Mouse (Mus musculus): ENCODE measurements at regions not wholly inside any gene's neighbourhood (a gene's known extent, or its start where the extent isn't known, plus 50 kb on each side); places are given as distances from the start of the nearest gene placed in this dataset.
A peak's percentile ranks its signal among the peaks of the same experiment; 100 is the strongest.

GRCm38 (mm10) chr7:95460889-95461288, 710.2 kb upstream of the Tenm4 start:
- Histone ChIP-seq H3K9ac (ENCODE audit: low read depth, low read length) (no peak overlapping the region), H3K9me3 (ENCODE audit: control insufficient read depth, low read length) (no peaks in the 10 kb centered on the region), H3K4me1 (ENCODE audit: control insufficient read depth, insufficient read depth, low read depth, low read length) (no peaks in the 10 kb centered on the region), H3K27ac (ENCODE audit: low read depth, low read length) (no peak overlapping the region), H3K4me3 (ENCODE audit: low read length) (no peak overlapping the region), H3K36me3 (ENCODE audit: control insufficient read depth, insufficient read depth, low read length) (no peaks in the 10 kb centered on the region), H3K4me2 (ENCODE audit: low read length) (no peak overlapping the region), H3K27me3 (replicated peaks; ENCODE audit: control insufficient read depth, insufficient read depth, low read length) (no peaks in the 10 kb centered on the region)
- no peak for ATAC-seq
- WGBS = 89% methylated on average over 4 of the region's 4 CpGs

GRCm38 (mm10) chr7:95465506-95465905, 705.5 kb upstream of the Tenm4 start:
- 83% methylated on average over 4 of the region's 4 CpGs for WGBS
- Histone ChIP-seq H3K9me3 (ENCODE audit: control insufficient read depth, low read length) (no peaks in the 10 kb centered on the region), H3K27me3 (replicated peaks; ENCODE audit: control insufficient read depth, insufficient read depth, low read length) (no peaks in the 10 kb centered on the region), H3K4me1 (ENCODE audit: control insufficient read depth, insufficient read depth, low read depth, low read length) (no peaks in the 10 kb centered on the region), H3K9ac (ENCODE audit: low read depth, low read length) (no peak overlapping the region), H3K36me3 (ENCODE audit: control insufficient read depth, insufficient read depth, low read length) (no peaks in the 10 kb centered on the region), H3K27ac (ENCODE audit: low read depth, low read length) (no peak overlapping the region), H3K4me3 (ENCODE audit: low read length) (no peak overlapping the region), H3K4me2 (ENCODE audit: low read length) (no peak overlapping the region)
- ATAC-seq = no peak

GRCm38 (mm10) chr7:95467028-95467427, 704.0 kb upstream of the Tenm4 start:
- Histone ChIP-seq H3K4me2 (ENCODE audit: low read length) (no peak overlapping the region), H3K4me3 (ENCODE audit: low read length) (no peak overlapping the region), H3K9ac (ENCODE audit: low read depth, low read length) (no peak overlapping the region), H3K27ac (ENCODE audit: low read depth, low read length) (no peak overlapping the region), H3K4me1 (ENCODE audit: control insufficient read depth, insufficient read depth, low read depth, low read length) (no peaks in the 10 kb centered on the region), H3K9me3 (ENCODE audit: control insufficient read depth, low read length) (no peaks in the 10 kb centered on the region), H3K36me3 (ENCODE audit: control insufficient read depth, insufficient read depth, low read length) (no peaks in the 10 kb centered on the region), H3K27me3 (replicated peaks; ENCODE audit: control insufficient read depth, insufficient read depth, low read length) (no peaks in the 10 kb centered on the region)
- WGBS = 29% methylated on average over 3 of the region's 3 CpGs
- no peak for ATAC-seq

- Histone ChIP-seq H3K27ac (ENCODE audit: low read depth, low read length) (no peak overlapping the region), H3K4me1 (ENCODE audit: control insufficient read depth, insufficient read depth, low read depth, low read length) (no peaks in the 10 kb centered on the region), H3K27me3 (replicated peaks; ENCODE audit: control insufficient read depth, insufficient read depth, low read length) (no peaks in the 10 kb centered on the region), H3K36me3 (ENCODE audit: control insufficient read depth, insufficient read depth, low read length) (no peaks in the 10 kb centered on the region), H3K4me2 (ENCODE audit: low read length) (no peak overlapping the region), H3K9ac (ENCODE audit: low read depth, low read length) (no peak overlapping the region), H3K4me3 (ENCODE audit: low read length) (no peak overlapping the region), H3K9me3 (ENCODE audit: control insufficient read depth, low read length) (no peaks in the 10 kb centered on the region)
- 72% methylated on average over 4 of the region's 4 CpGs for WGBS
- ATAC-seq = no peak
Observed at GRCm38 (mm10) chr7:95473892-95474291, 697.2 kb upstream of the Tenm4 start.

- H3K4me2 ChIP-seq (ENCODE audit: low read length) = no peak overlapping the region
- no peak overlapping the region for H3K27ac ChIP-seq (ENCODE audit: low read depth, low read length)
- H3K9ac ChIP-seq (ENCODE audit: low read depth, low read length) = no peak overlapping the region
- no peak for ATAC-seq
- 14% methylated on average over 5 of the region's 5 CpGs for WGBS
- no peaks in the 10 kb centered on the region for H3K9me3 ChIP-seq (ENCODE audit: control insufficient read depth, low read length)
- H3K36me3 ChIP-seq (ENCODE audit: control insufficient read depth, insufficient read depth, low read length) = no peaks in the 10 kb centered on the region
- H3K4me3 ChIP-seq (ENCODE audit: low read length) = no peak overlapping the region
- H3K27me3 ChIP-seq (replicated peaks; ENCODE audit: control insufficient read depth, insufficient read depth, low read length) = no peaks in the 10 kb centered on the region
- H3K4me1 ChIP-seq (ENCODE audit: control insufficient read depth, insufficient read depth, low read depth, low read length) = no peaks in the 10 kb centered on the region
Observed at GRCm38 (mm10) chr7:95480121-95480726, 690.8 kb upstream of the Tenm4 start.

- Histone ChIP-seq H3K9ac (ENCODE audit: low read depth, low read length) (no peak overlapping the region), H3K9me3 (ENCODE audit: control insufficient read depth, low read length) (no peaks in the 10 kb centered on the region), H3K4me2 (ENCODE audit: low read length) (no peak overlapping the region), H3K27ac (ENCODE audit: low read depth, low read length) (no peak overlapping the region), H3K4me3 (ENCODE audit: low read length) (no peak overlapping the region), H3K27me3 (replicated peaks; ENCODE audit: control insufficient read depth, insufficient read depth, low read length) (no peaks in the 10 kb centered on the region), H3K36me3 (ENCODE audit: control insufficient read depth, insufficient read depth, low read length) (no peaks in the 10 kb centered on the region), H3K4me1 (ENCODE audit: control insufficient read depth, insufficient read depth, low read depth, low read length) (no peaks in the 10 kb centered on the region)
- 6% methylated on average over 4 of the region's 4 CpGs for WGBS
- peak; percentile 71; the same call in 1 of the 2 replicates for ATAC-seq
Observed at GRCm38 (mm10) chr7:95489666-95490065, 681.4 kb upstream of the Tenm4 start.

GRCm38 (mm10) chr7:95494793-95495192, 676.3 kb upstream of the Tenm4 start:
- Histone ChIP-seq H3K9ac (ENCODE audit: low read depth, low read length) (no peak overlapping the region), H3K4me1 (ENCODE audit: control insufficient read depth, insufficient read depth, low read depth, low read length) (no peaks in the 10 kb centered on the region), H3K27ac (ENCODE audit: low read depth, low read length) (no peak overlapping the region), H3K4me3 (ENCODE audit: low read length) (no peak overlapping the region), H3K4me2 (ENCODE audit: low read length) (no peak overlapping the region), H3K27me3 (replicated peaks; ENCODE audit: control insufficient read depth, insufficient read depth, low read length) (no peaks in the 10 kb centered on the region), H3K36me3 (ENCODE audit: control insufficient read depth, insufficient read depth, low read length) (no peaks in the 10 kb centered on the region), H3K9me3 (ENCODE audit: control insufficient read depth, low read length) (no peaks in the 10 kb centered on the region)
- no peak for ATAC-seq
- 76% methylated on average over 1 of the region's 1 CpGs for WGBS

GRCm38 (mm10) chr7:95502959-95503358, 668.1 kb upstream of the Tenm4 start:
- Histone ChIP-seq H3K4me3 (ENCODE audit: low read length) (no peak overlapping the region), H3K9ac (ENCODE audit: low read depth, low read length) (no peak overlapping the region), H3K4me1 (ENCODE audit: control insufficient read depth, insufficient read depth, low read depth, low read length) (no peaks in the 10 kb centered on the region), H3K36me3 (ENCODE audit: control insufficient read depth, insufficient read depth, low read length) (no peaks in the 10 kb centered on the region), H3K4me2 (ENCODE audit: low read length) (no peak overlapping the region), H3K27me3 (replicated peaks; ENCODE audit: control insufficient read depth, insufficient read depth, low read length) (no peaks in the 10 kb centered on the region), H3K27ac (ENCODE audit: low read depth, low read length) (no peak overlapping the region), H3K9me3 (ENCODE audit: control insufficient read depth, low read length) (no peaks in the 10 kb centered on the region)
- 8% methylated on average over 6 of the region's 6 CpGs for WGBS
- no peak for ATAC-seq

GRCm38 (mm10) chr7:95547256-95547655, 623.8 kb upstream of the Tenm4 start:
- Histone ChIP-seq H3K27me3 (replicated peaks; ENCODE audit: control insufficient read depth, insufficient read depth, low read length) (no peaks in the 10 kb centered on the region), H3K9me3 (ENCODE audit: control insufficient read depth, low read length) (no peaks in the 10 kb centered on the region), H3K9ac (ENCODE audit: low read depth, low read length) (no peak overlapping the region), H3K4me1 (ENCODE audit: control insufficient read depth, insufficient read depth, low read depth, low read length) (no peaks in the 10 kb centered on the region), H3K36me3 (ENCODE audit: control insufficient read depth, insufficient read depth, low read length) (no peaks in the 10 kb centered on the region), H3K4me2 (ENCODE audit: low read length) (no peak overlapping the region), H3K4me3 (ENCODE audit: low read length) (no peak overlapping the region), H3K27ac (ENCODE audit: low read depth, low read length) (no peak overlapping the region)
- ATAC-seq = no peak
- 69% methylated on average over 3 of the region's 3 CpGs for WGBS

GRCm38 (mm10) chr7:95550099-95550498, 620.9 kb upstream of the Tenm4 start:
- WGBS = 78% methylated on average over 3 of the region's 3 CpGs
- H3K27me3 ChIP-seq (replicated peaks; ENCODE audit: control insufficient read depth, insufficient read depth, low read length) = no peaks in the 10 kb centered on the region
- H3K9me3 ChIP-seq (ENCODE audit: control insufficient read depth, low read length) = no peaks in the 10 kb centered on the region
- no peak overlapping the region for H3K27ac ChIP-seq (ENCODE audit: low read depth, low read length)
- no peaks in the 10 kb centered on the region for H3K4me1 ChIP-seq (ENCODE audit: control insufficient read depth, insufficient read depth, low read depth, low read length)
- no peak overlapping the region for H3K4me2 ChIP-seq (ENCODE audit: low read length)
- no peak overlapping the region for H3K9ac ChIP-seq (ENCODE audit: low read depth, low read length)
- H3K36me3 ChIP-seq (ENCODE audit: control insufficient read depth, insufficient read depth, low read length) = no peaks in the 10 kb centered on the region
- no peak overlapping the region for H3K4me3 ChIP-seq (ENCODE audit: low read length)
- no peak for ATAC-seq
